Mouse (Mus musculus) liver, postnatal 0 days (tissue): ENCODE data around the gene Zfp239.

ENCODE experiments used
- CTCF ChIP-seq: sonication (generic); IDR thresholded peaks from 2 replicates; pipeline ENCODE4 v1.5.1; 2016; ENCODE audit warnings: antibody characterized with exemption, low read depth
- EP300 ChIP-seq: IDR thresholded peaks from 2 replicates; pipeline ENCODE4 v1.6.1; 2016; ENCODE audit warnings: antibody characterized with exemption, low read depth, mild to moderate bottlenecking

GRCm38 (mm10) chr6:117844597-117844996 lies 17.3 kb upstream of the Zfp239 start:
- TF ChIP-seq CTCF (no peak), EP300 (peak; percentile 50; the same call in 1 of the 2 replicates)
